Mouse (Mus musculus): ENCODE results near the gene Ankrd54.
A peak's percentile ranks its signal among the peaks of the same experiment; 100 is the strongest.

DNA sequence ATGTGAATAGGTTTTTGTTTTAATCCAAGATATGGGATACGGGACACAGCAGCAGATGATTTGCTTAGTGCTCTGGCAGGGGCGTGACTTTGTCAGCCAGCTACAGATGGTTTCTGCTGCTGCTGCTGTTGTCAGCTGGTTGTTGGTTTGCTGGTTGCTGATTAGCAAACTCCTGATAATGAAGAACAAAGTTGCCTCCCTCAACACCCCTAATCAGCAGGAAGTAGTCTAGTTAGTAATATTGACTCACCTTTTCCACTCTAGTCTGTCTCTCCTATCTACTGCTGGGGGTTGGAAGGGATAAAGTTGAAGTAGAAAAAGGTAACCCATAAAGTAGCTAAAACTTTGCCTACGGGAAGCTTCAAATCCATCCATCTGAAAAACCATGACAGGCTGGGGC is 4.9 kb upstream of the Ankrd54 start:
- TF ChIP-seq CTCF (IDR thresholded peaks at IDR 0.05; ENCODE audit: low read depth) (no peak), EP300 (IDR thresholded peaks at IDR 0.05; ENCODE audit: low read depth) (peak; percentile 85)
